Mouse (Mus musculus) cerebellum, adult (tissue): ENCODE data around the gene Mlana.

Source experiments
- ATAC-seq: cut with Nextera tagmentation; 2 replicates; pipeline ENCODE4 v1.9.2; 2017; ENCODE audit warnings: mild to moderate bottlenecking, moderate library complexity, mixed read lengths; ENCODE audit not compliant: insufficient number of reproducible peaks, low FRiP score, low TSS enrichment

The Mlana gene

DNA sequence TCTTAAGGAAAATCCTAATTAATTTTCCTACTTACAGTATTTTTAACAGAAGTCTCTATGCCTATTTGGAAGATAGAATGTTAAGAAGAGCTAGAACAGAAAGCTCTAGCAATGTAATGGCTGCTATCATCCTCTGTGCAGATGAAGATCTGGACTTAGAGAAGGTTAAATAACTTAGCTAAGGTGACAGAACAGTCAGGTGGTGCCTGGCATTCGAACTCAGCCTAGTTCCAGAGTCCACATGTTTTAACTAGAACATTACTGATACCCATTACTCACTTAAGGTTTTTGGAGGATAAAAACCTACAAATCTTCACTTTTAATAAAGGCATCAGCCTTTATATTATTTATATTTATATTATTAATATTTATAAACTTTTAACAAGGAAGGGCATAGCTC lies 43.0 kb downstream of the Mlana start:
- no peak for ATAC-seq

GRCm38 (mm10) chr19:29743531-29743930 lies 45.9 kb downstream of the Mlana start:
- ATAC-seq, result no peak

GRCm38 (mm10) chr19:29750994-29751393 lies 53.4 kb downstream of the Mlana start:
- ATAC-seq, result no peak

GRCm38 (mm10) chr19:29753939-29754338 lies 56.3 kb downstream of the Mlana start:
- ATAC-seq, result no peak
